Mouse (Mus musculus): ENCODE results near the gene Arid3a.

Arid3a gene

DNA sequence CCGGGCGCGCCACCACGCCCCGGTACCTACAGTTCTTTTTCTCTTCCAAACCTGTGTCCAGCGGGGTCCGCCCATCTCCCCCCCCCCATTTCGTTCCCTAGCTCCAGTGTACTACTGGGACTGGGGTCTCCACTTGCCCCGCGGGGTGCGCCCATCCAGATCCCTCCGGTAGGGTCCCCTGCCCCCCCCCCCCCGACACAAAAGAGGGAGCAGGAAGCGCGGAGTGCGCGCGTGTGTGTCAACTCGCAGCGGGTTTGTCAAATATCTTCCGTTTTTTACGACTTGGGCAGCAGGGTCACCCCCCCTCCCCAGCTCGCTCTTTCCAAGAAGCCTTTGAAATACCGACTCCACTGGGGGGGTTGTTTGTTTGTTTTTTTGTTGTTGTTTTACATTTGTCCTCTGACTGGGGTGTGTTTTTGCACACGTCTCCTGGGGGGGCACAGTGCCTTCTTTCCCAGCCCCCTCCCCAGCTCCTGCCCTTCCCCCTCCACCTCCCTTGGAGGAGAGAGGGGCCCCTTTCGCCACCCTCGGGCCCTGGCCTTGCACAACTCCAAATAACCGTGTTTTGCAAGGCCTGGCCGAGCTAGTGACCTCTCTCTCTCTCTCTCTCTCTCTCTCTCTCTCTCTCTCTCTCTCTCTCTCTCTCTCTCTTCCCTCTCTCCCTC is 1.3 kb downstream of the Arid3a start:
- peak; percentile 75 to 84 for DNase-seq

DNA sequence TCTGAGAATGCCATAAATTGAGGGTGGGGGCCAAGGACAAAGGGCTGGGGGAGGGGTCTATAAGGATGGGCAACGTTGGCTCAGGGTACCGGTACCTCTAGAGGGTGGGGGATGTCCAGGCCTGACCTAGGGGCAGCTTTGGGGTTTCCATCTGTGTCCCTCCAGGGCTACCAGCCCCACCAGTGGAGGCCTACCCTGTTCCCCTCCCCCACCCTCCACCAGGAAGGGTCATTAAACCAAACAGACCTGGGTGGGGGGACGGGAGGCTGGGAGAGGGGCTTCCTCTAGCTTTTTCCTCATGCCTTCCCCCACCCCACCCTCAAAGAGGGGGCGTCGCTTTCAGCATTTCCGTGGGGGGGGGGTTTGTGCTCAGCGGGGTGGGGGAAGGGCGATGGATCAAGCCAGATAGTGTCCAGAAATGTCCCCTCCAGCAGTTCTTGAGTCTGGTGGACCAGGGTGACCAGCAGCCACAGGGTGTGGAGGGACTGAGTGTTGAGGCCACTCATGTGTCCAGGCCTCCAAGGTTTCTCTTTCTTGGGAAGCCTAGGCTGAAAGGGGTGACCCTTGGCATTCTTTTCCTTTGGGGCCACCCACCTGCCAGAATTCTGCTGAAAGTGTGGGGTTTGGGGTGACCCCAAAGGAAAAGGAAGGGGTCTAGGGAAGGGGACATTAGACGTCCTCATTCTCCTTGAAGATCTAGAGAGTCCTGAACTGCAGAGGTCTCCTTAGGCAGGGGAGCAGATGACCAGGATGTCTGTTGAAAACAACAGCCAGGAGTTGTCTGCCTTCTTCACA is 2.3 kb downstream of the Arid3a start:
- no peak for DNase-seq

DNA sequence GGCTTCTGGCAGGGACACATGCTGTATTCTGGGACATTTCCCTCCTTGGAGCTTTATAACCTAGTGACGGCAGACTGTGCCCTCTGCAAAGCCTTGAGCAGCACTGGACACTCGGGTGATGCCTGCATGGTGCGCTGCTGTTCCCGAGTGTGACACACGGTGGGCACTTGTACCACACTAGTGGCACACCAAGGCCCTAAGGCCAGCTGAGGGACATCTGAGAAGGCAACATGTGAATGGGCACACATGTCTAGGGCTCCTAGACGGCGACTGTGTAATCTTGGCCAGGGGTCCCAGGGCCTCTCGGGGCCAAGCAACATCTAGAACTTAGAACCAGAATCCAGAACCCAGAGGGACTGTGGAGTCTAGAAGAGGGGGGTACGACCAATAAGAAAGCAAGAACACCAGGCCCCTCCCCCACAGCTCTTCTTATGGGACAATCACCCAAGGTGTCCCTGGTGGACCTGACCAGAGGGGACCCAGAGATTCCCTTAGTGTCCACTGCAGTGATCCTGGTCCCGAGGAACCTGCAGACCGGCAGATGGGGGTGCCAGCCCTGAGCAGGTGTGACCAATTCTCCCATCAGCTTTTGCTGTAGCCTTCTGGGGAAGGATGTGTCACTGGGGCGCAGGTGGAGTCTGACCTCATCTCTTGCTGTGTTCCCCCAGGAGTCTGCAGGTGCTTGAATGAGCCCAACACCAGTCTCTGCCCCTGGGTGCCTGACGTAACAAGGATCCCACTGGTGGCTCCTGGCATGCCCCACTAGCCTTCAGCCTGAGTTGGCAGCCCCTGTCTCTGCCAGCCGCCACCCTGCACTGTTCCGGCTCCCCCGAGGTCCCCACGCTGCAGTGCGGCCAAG is 3.4 kb downstream of the Arid3a start:
- no peak for DNase-seq

DNA sequence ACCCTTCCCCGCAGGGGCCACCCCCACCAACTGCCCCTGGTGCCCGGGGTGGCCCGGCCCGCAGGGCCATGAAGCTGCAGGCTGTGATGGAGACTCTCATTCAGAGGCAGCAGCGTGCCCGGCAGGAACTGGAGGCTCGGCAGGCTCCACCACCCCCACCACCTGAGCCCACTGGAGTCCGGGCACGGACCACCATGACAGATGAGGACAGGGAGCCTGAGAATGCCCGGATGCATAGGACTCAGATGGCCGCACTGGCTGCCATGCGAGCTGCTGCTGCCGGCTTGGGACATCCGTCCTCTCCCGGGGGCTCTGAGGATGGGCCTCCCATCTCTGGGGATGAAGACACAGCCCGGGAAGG is 4.0 kb downstream of the Arid3a start:
- DNase-seq = no peak

DNA sequence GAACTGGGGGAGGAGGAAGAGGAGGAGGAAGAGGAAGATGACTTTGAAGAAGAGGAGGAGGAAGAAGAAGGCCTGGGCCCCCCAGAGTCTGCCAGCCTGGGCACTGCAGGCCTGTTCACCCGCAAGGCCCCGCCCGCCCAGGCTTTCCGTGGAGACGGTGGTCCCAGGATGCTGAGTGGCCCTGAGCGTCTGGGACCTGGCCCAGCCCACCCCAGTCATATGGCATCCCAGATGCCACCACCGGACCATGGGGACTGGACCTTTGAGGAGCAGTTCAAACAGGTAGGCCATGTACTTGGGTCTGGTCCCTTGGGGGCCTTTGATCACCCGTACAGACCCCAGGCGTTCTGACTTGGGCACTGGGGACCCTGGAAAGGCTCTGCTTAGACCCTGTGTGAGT is 5.0 kb downstream of the Arid3a start:
- no peak for DNase-seq

DNA sequence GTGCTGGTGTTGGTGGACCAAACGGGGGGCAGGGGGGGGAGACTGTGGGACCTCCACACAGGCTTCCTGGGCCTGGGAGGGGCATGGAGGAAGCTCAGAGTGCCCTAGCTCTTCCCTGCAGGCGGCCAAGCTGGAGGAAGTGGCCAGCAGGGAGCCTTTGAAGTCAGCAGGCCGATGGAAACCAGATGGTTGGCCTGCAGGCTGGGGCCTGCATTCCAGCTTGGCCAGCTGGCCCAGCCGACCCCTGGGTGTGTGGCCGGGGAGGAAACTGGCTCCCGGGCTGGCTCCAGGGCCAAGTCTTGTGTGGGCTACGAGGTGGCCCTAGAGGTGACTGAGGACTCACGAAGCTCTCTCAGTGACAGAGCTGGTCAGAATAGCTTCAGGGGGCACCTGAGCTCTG is 5.9 kb downstream of the Arid3a start:
- peak; percentile 82 to 94 for DNase-seq

DNA sequence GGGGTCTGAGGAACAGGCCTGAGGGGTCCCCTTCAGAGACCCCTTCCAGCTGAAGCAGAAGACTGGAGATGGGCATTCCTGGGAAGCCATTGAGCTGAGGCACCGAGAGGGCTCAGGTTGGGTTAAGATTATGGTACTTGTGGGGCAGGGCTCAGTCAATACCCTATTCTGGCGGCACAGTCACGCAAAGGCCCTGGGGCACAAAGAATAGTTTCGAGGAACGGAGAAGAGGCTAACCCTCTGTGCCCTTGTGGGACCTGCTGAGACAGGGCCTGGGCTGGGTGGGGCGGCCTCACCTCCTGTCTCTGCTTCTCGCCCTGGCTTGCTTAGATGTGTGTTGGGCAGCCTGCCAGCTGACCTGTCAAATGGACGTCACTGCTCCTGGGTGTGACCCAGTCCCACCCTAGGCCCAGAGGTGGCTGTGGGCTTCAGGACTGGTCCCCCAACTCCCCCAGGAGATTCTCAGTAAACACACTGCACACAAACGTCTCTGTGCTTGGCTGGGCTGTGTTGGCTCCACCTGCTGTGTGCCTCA is 6.4 kb downstream of the Arid3a start:
- peak; percentile 53 to 64 for DNase-seq

DNA sequence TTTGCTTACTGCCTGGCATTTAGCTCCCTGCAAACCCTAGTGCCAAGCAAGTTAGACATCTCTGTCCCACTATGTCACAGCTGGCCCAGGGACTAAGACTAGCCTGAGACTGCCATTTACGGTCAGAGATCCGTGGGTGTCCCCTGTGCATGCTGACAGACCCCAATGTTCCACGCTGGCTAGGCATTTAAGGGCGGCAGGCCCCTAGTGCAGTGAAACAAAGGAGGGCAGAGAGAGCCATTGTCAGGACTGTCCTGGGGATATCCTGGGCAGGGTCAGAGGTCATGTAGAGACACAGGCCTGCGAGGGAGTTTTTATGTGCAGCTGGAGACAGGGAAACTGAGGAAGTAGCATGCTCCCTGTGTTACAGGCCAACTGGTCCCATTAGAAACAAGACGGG is 7.0 kb downstream of the Arid3a start:
- no peak for DNase-seq

DNA sequence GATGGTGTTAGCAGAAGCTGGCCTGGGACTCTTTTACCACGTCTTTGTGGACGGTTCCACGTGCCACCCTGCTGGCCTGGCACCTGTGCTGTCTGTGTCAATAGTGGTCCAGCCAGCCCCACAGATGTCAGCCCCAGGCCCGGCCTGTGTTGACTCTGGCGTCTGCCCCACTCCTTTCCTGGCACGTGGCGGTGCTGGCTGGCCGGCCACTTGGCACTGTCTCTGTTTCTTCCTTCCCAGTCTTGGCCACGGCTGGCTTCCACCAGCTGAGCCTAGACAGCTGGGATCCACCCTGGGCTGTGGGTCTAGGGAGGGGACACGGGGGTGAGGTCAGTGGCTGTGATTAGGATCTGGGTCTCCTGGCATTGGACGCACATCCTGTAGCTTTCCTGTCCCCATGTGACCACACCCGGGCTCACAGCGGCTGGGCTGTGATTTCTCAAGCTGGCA is 7.5 kb downstream of the Arid3a start:
- peak; percentile 91 to 97 for DNase-seq

DNA sequence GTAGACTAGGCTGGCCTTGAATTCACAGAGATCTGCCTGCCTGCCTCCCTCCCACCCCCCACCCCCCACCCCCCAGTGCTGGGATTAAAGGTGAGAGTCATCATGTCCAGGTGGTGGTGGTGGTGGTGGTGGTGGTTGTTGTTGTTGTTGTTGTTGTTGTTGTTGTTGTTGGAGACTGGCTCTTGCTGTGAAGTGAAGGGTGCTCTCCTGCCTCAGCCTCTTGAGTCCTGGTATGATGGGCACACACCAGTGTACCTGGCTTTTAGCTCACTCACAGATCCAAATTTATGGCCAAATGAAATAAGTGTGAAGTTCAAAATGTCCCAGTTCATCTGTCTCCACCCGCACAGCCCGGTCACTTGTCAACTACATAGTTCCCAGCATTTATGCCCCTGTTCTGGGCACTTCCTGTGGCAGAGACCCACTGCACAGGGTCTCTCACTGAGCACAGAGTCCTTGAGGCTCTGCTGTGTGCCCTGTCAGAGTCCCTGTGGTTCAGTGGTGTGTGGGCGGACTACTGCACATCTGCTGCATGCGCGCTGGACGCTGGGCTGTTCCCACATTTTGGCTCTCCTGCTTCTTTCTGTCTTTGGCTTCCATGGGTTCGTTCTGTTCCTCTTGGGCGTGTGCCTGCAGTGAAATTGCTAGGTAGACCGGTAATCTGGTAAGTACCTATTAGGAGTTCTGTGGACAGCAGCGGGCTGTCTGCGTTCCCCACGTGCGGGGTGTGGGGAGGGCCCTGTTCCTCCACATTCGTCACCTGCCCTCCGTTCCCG is 8.1 kb downstream of the Arid3a start:
- DNase-seq = no peak

DNA sequence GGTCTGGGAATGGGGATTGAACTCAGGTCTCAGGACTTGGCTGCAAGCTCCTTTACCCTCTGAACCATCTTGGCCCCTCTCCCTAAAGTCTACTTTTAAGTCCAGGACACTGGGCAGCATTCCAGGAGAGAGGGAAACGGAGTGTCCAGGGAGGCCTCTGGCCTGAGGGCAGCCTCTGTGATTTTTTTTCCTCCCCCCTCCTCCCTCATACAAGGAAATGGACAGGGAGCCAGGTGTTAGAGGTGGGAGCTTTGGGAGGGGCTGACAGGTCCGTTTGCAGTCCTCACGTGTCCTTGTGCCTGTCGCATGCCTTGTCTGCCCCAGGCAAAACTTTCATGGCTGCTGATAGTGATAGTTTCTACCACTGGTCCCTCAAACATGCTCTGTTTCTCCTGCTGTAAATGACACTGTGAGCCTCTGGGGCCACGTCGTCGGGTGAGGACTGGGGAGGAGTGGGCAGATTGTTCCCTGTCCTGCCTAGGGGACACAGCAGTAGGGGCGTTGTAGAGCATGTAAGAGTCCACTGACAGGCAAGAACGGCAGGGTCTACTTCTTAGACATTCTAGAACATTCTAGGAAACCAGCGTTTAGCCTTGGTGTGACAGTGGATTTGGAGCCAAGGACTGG is 9.6 kb downstream of the Arid3a start:
- peak in 1 of 2 experiments; percentile 46 for DNase-seq

DNA sequence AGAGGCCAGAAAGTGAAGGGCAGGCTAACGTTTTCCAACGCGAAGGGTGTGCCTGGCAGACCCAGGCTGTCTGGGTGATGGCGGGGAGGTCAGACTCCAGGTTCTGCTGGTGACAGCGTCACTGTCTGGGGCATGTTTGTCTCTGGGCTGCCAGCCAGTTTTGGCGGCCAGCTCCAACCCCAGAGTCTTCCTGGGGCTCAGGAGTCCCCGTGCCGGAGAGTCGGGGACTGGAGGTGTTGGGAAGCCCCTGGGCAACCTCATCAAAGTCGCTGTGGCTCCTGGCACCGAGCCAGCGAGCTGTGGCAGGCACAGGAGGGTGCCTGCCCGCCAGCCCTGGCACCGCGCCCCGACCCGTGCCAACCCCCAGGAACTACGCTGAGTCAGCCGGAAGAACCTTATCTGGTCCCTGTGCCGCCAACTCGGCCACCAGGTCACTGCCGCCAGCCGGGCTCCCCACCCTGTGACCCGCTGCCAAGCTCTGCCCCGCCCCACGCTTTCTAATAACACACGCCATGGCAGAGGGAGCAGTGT is 10.1 kb downstream of the Arid3a start:
- DNase-seq = peak; percentile 90 to 94

DNA sequence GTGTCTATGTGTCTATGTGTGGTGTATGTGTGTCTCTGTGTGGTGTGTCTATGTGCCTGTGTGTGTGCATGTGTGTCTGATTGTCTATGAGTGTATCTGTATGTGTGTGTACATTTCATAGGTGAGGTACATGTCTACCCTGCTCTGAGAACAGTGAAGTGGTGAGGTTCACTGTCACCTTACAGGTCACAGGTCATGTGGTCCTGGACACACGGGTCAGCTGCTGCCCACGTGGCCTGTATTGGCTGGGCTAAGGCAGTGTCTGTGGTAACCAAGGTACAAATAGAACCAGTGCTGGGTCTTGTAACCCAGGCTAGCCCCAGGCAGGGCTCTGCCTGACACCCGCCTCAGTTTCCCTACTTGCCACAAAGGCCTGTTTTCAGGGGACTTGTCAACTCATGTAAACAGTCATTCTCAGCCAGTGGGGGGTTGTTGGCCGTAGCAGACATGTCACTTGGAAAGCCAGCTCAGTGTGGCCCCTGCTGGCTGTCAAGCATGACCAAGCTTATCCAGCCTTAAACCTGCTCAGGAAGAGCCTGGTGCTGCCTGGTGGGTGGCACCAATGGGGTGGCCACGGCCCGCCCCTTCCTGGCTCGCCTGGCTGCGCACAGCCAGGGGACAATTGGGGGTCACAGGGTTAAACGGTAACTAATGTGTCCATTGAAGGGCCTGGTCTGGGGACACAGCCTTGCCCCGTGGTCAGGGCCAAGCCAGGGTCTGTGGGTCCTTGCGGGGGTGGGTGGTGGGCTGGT is 11.1 kb downstream of the Arid3a start:
- no peak for DNase-seq

DNA sequence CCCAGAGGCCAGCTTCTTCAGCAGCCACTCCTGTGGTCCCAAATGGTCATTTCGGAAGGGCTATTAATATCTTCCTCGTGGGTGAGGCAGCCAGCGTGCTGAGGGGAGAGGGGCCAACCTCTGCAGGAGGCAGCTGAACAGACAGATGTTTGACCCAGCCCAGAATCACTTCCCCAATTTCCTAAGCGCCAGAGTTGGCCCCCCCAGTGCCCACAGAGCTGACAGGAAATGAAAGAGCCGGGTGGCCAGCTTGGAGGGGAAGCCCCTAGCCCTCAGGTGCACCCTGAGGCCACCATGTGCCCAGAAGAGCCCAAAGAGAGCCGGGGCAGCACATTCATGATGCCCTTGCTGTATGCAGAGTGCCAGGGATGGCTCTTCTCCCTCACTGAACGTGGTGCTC is 13.9 kb downstream of the Arid3a start:
- DNase-seq = peak; percentile 66 to 77

DNA sequence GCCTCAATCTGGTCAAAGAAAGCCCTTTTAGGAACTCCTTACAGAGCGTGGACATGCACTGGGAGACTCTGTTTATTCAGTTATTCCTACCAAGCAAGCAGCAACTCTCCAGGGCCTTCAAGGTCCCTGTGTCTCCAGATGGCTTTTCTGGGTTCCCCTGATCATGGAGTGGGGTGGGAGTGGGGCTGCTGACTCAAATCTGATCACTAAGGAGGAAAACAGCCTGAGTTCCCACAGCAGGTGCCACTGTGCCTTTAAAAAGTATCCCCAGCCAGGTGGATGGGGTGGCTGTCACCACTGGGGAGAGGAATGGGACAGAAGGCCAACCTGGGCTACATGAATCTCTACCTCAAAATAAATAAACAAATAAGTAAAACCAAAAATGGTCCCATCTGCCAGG is 16.1 kb downstream of the Arid3a start:
- DNase-seq = no peak

DNA sequence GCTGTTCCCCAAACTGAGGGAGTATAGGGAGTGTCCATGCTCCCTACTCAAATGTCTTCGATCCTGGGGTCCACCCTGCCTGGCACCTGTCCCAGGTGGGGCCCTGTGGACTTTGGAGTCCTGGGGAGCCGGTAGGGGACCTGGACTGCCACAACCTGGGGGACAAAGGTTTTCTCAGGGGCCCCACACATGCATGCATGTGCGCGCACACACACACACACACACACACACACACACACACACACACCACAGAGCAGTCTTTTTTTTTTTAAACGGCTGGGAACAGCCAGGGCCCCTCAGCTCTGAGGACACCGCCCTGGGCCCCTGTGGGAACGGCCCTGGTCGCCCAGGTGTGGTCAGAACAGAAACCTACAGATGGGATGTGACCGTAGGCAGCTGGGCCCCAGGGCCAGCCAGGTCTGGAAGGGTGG is 16.6 kb downstream of the Arid3a start:
- no peak for DNase-seq

DNA sequence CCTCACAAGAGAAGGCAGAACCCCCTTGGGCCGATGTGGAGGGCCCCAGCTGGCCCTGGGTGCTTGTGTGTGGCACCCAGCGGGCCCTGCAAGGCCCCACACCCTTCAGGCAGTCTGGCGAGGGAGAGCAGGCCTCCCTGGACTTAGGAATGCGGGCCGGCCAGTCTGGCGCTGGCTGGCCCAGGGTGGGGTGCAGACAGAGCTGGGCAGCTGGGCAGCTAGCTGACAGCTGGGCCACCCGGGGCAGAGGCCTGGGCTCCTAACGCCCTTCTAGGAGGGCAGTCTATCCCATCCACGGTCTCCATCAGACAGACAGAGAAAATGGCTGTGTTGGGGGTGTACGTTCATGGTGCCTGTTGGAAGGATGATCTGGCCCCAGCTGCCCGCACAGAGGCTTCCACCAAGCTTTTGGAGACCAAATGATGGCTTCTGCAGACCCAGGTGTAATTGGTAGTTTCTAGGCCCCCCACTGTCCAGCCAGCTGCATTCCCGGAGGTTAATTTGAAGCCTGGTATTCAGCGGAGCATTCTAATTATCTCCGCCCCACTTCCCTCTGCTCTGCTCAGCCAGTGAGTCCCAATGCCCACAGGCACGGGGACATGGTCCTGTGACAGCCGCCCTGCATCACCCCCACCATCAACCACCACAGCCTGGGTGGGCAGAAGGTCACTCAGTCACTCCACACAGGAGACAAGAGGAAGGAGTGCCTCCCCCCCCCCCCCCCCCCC is 18.8 kb downstream of the Arid3a start:
- peak; percentile 64 to 82 for DNase-seq

DNA sequence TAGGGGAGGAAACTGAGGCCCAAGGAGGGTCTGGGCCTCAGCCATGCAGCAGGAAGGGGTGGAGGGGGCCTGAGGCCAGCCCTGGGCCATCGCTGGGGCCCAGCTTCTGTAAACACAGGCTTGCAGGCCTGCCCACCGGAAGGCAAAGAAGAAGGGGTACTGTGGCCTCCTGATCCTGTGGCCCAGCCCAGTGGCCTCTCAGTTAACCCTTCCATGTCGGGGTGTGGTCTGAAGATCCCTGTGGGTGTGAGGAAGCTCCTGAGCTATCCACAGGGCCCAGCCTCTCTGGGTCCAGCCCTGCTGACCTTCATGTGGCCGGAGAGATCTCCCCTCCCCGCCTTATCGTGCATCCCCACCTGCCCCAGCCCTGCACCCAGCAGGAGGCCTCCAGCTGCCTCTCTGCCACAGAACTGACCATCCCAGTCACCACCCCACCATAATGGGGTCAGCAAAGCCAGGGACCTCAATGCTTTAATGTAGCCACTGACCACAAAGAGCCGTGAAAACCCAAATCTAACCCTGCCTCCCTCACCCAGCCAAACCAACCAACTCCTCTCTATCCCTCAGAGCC is 20.0 kb downstream of the Arid3a start:
- peak; percentile 59 to 75 for DNase-seq

DNA sequence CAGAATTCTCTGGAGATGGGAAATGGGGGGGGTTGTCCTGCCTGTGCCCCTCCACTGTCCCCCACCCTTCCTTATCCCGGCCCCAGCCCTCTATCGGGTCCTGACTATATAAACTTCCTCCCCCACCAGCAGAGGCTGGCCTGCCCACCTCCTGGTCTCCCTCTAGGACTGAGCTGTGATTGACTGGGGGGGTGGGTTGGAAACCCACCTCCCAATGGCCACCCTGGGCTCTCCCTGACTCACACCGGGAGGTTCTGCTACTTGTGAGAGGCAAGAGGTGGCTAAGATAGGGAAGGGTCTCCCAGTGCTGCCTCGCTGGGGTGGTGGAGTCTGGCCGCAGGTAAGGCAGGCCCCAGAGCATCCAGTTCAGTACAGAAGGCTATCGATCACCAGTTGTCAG is 20.7 kb downstream of the Arid3a start:
- no peak for DNase-seq

DNA sequence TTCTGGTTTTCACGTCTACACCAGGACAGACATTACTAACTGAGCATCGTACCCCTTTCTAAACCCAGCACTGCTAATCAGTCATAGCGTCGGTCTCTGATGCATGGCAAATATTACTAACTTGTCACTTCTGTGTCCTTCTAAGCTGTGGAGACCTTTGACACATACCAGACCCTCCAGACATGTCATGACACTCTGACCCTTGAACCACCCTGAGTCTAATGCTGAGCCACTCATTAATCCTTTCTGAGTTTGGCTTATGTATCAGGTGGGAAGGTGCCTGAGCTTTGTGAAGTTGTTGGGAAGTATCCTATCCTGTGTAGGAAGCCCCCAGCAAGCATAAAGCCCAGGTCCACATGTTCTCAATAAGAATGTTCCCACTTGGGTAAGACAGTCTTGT is 23.0 kb downstream of the Arid3a start:
- no peak for DNase-seq

Measured in lung, postnatal 4 days (tissue).